Mouse (Mus musculus): ENCODE measurements at regions not wholly inside any gene's neighbourhood (a gene's known extent, or its start where the extent isn't known, plus 50 kb on each side); places are given as distances from the start of the nearest gene placed in this dataset.

DNA sequence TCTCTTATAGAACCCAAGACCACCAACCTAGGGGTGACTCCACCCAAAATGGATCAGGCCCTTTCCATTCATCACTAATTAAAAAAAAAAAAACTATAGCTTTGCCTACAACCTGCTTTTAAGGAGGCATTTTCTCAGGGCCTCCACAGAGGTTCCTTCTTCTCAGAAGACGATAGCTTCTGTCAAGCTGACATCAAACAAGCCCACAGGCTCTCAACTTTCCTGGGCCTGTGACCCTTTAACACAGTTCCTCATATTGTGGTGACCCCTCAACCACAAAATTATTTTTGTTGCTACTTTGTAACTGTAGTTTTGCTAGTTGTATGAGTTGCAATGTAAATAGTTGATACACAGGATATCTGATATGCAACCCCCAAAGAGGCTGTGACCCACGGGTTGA lies 96.0 kb upstream of the Map4k3 start:
- TF ChIP-seq POLR2A (IDR thresholded peaks at IDR 0.05; ENCODE audit: low read depth, low read length) (no peak), CTCF (IDR thresholded peaks at IDR 0.05; ENCODE audit: extremely low read depth, insufficient read depth, insufficient read length, insufficient replicate concordance) (no peak)
